Mouse (Mus musculus) v-Abl transformed pro-B cells (cell line): Measurements from ENCODE around the gene Dnaaf2.

Source experiments
- in situ Hi-C, 2 experiments: fragments of 400-800 bp; cut with MboI; formaldehyde crosslinking; loops; one replicate each; pipeline ENCODE4 v1.15.1; 2025; ENCODE audit not compliant: unreplicated experiment in 2 of 2

The Dnaaf2 gene

GRCm38 (mm10) chr12:69207396-69207795 is 9.2 kb upstream of the Dnaaf2 start:
- in situ Hi-C loops: loop anchor here in 1 of 2 experiments (5.0 kb wide), 1 partner anchor 80 kb away; no protein-coding TSS in a partner anchor

- in situ Hi-C loops: no loop called here
Measured at GRCm38 (mm10) chr12:69204052-69204833, 6.0 kb upstream of the Dnaaf2 start, which contains the start of gene Gm49384. Gene Gm49384 (minus strand): TSS chr12:69204267.

- in situ Hi-C loops: loop anchor here (25.0 kb wide), 3 partner anchors 788 to 1763 kb away; partner anchors contain the start of genes Frmd6 (in 1 of the 2), Psma3 (in 1 of the 2) and Sav1 (in 1 of the 2)
Measured at GRCm38 (mm10) chr12:69198985-69199384, 756 bp upstream of the Dnaaf2 start.

GRCm38 (mm10) chr12:69197378-69198163 is 658 bp downstream of the Dnaaf2 start:
- in situ Hi-C loops: loop anchor here (25.0 kb wide), 3 partner anchors 790 to 1765 kb away; partner anchors contain the start of genes Frmd6 (in 1 of the 2), Psma3 (in 1 of the 2) and Sav1 (in 1 of the 2)

GRCm38 (mm10) chr12:69196444-69197377 is 1.5 kb downstream of the Dnaaf2 start, which contains the start of gene Gm49383:
Gene Gm49383 (minus strand): TSS chr12:69197104.
- in situ Hi-C loops: loop anchor here (25.0 kb wide), 3 partner anchors 791 to 1766 kb away; partner anchors contain the start of genes Frmd6 (in 1 of the 2), Psma3 (in 1 of the 2) and Sav1 (in 1 of the 2)

- in situ Hi-C loops: loop anchor here (25.0 kb wide), 3 partner anchors 795 to 1770 kb away; partner anchors contain the start of genes Frmd6 (in 1 of the 2), Psma3 (in 1 of the 2) and Sav1 (in 1 of the 2)
Measured at GRCm38 (mm10) chr12:69192637-69193036, 5.6 kb downstream of the Dnaaf2 start.

GRCm38 (mm10) chr12:69191396-69191795 is 6.8 kb downstream of the Dnaaf2 start:
- in situ Hi-C loops: loop anchor here (25.0 kb wide), 3 partner anchors 796 to 1771 kb away; partner anchors contain the start of genes Frmd6 (in 1 of the 2), Psma3 (in 1 of the 2) and Sav1 (in 1 of the 2)

GRCm38 (mm10) chr12:69190522-69190921 is 7.7 kb downstream of the Dnaaf2 start:
- in situ Hi-C loops: loop anchor here (25.0 kb wide), 3 partner anchors 797 to 1772 kb away; partner anchors contain the start of genes Frmd6 (in 1 of the 2), Psma3 (in 1 of the 2) and Sav1 (in 1 of the 2)

GRCm38 (mm10) chr12:69190074-69190473 is 8.2 kb downstream of the Dnaaf2 start:
- in situ Hi-C loops: loop anchor here (25.0 kb wide), 3 partner anchors 797 to 1772 kb away; partner anchors contain the start of genes Frmd6 (in 1 of the 2), Psma3 (in 1 of the 2) and Sav1 (in 1 of the 2)

GRCm38 (mm10) chr12:69186811-69187471 is 11.3 kb downstream of the Dnaaf2 start:
- in situ Hi-C loops: loop anchor here (25.0 kb wide), 3 partner anchors 800 to 1775 kb away; partner anchors contain the start of genes Frmd6 (in 1 of the 2), Psma3 (in 1 of the 2) and Sav1 (in 1 of the 2)

GRCm38 (mm10) chr12:69185371-69185770 is 12.9 kb downstream of the Dnaaf2 start:
- in situ Hi-C loops: loop anchor here (25.0 kb wide), 3 partner anchors 802 to 1777 kb away; partner anchors contain the start of genes Frmd6 (in 1 of the 2), Psma3 (in 1 of the 2) and Sav1 (in 1 of the 2)

GRCm38 (mm10) chr12:69184342-69185295 is 13.6 kb downstream of the Dnaaf2 start:
- in situ Hi-C loops: loop anchor here (25.0 kb wide), 3 partner anchors 803 to 1778 kb away; partner anchors contain the start of genes Frmd6 (in 1 of the 2), Psma3 (in 1 of the 2) and Sav1 (in 1 of the 2)

- in situ Hi-C loops: loop anchor here (25.0 kb wide), 3 partner anchors 804 to 1779 kb away; partner anchors contain the start of genes Frmd6 (in 1 of the 2), Psma3 (in 1 of the 2) and Sav1 (in 1 of the 2)
Measured at GRCm38 (mm10) chr12:69183583-69184308, 14.5 kb downstream of the Dnaaf2 start, which contains the start of the genes Rpl36al and Mgat2. Gene Rpl36al (minus strand): TSS chr12:69184083. Gene Mgat2 (plus strand): TSS chr12:69184157.

GRCm38 (mm10) chr12:69181800-69182199 is 16.4 kb downstream of the Dnaaf2 start:
- in situ Hi-C loops: loop anchor here (25.0 kb wide), 3 partner anchors 806 to 1781 kb away; partner anchors contain the start of genes Frmd6 (in 1 of the 2), Psma3 (in 1 of the 2) and Sav1 (in 1 of the 2)

GRCm38 (mm10) chr12:69179371-69179770 is 18.9 kb downstream of the Dnaaf2 start:
- in situ Hi-C loops: loop anchor here (25.0 kb wide), 3 partner anchors 808 to 1783 kb away; partner anchors contain the start of genes Frmd6 (in 1 of the 2), Psma3 (in 1 of the 2) and Sav1 (in 1 of the 2)

GRCm38 (mm10) chr12:69177526-69177925 is 20.7 kb downstream of the Dnaaf2 start:
- in situ Hi-C loops: loop anchor here (25.0 kb wide), 3 partner anchors 810 to 1785 kb away; partner anchors contain the start of genes Frmd6 (in 1 of the 2), Psma3 (in 1 of the 2) and Sav1 (in 1 of the 2)
